Mouse (Mus musculus) liver, adult 2 months (tissue): Measurements from ENCODE around the gene 1110059E24Rik. TPM values are rescaled to one million over a fixed set of nuclear protein-coding genes. Genes with fewer than 3 reads are reported as not detected.

Experiments used
- DNase-seq: peaks from one replicate; pipeline ENCODE4 v3.0.0-alpha.2; 2011; ENCODE audit warnings: low read depth, low spot score; ENCODE audit errors: extremely low read depth
- H3K27ac ChIP-seq: fragments of 200-500 bp; replicated peaks from 2 replicates; pipeline ENCODE4 v1.5.1; 2012; ENCODE audit warnings: low read depth, mild to moderate bottlenecking, control low read depth, inconsistent platforms, low read length; ENCODE audit not compliant: insufficient read depth
- H3K27me3 ChIP-seq: fragments of 200-500 bp; 2 replicates; pipeline ENCODE4 v1.6.1; 2012; ENCODE audit warnings: mild to moderate bottlenecking, moderate library complexity, low read length, inconsistent platforms; ENCODE audit not compliant: control insufficient read depth, insufficient read depth
- H3K36me3 ChIP-seq: fragments of 200-500 bp; 2 replicates; pipeline ENCODE4 v1.6.1; 2012; ENCODE audit warnings: low read length, inconsistent platforms; ENCODE audit not compliant: control insufficient read depth, insufficient read depth
- H3K4me1 ChIP-seq: fragments of 200-500 bp; 2 replicates; pipeline ENCODE4 v1.6.1; 2011; ENCODE audit warnings: low read length; ENCODE audit not compliant: control insufficient read depth, insufficient read depth
- H3K4me3 ChIP-seq: fragments of 200-500 bp; 2 replicates; pipeline ENCODE4 v1.5.1; 2011; ENCODE audit warnings: low read depth, mild to moderate bottlenecking, control low read depth, low read length, moderate library complexity; ENCODE audit not compliant: insufficient read depth
- H3K79me2 ChIP-seq: fragments of 200-500 bp; 2 replicates; pipeline ENCODE4 v1.6.1; 2012; ENCODE audit warnings: inconsistent platforms, mild to moderate bottlenecking, low read length, moderate library complexity; ENCODE audit not compliant: control insufficient read depth, insufficient read depth
- H3K9ac ChIP-seq: fragments of 200-500 bp; 2 replicates; pipeline ENCODE4 v1.6.1; 2012; ENCODE audit warnings: low read depth, mild to moderate bottlenecking, control low read depth, inconsistent platforms, low read length
- CTCF ChIP-seq: fragments of 200-500 bp; IDR thresholded peaks from 2 replicates; pipeline ENCODE4 v1.5.1; 2011; ENCODE audit warnings: low read depth, low read length, control low read depth
- POLR2A ChIP-seq: fragments of 200-500 bp; IDR thresholded peaks from 2 replicates; pipeline ENCODE4 v1.6.1; 2011; ENCODE audit warnings: low read length, control low read depth; ENCODE audit not compliant: insufficient read depth; ENCODE audit errors: extremely low read depth
- WGBS: fragments of 180-500 bp; shearing (Covaris S2); methylation state at CpG from one replicate; pipeline ENCODE4 v1.1.7; 2018; 5-methylcytosine and 5-hydroxymethylcytosine counted together
- polyA plus RNA-seq: library from polyadenylated mRNA; depleted of rRNA; stranded (reverse); fragments of >200 nt; gene quantifications from 2 replicates; pipeline ENCODE4 v1.2.3, GENCODE M21; 2012
- total RNA-seq: library from RNA; depleted of rRNA; stranded (reverse); fragments of >200 nt; gene quantifications from 2 replicates; pipeline ENCODE4 v1.2.3, GENCODE M21; 2014

Gene 1110059E24Rik
- total and polyA plus RNA-seq, 2 experiments: 3.5 to 24.4 TPM

DNA sequence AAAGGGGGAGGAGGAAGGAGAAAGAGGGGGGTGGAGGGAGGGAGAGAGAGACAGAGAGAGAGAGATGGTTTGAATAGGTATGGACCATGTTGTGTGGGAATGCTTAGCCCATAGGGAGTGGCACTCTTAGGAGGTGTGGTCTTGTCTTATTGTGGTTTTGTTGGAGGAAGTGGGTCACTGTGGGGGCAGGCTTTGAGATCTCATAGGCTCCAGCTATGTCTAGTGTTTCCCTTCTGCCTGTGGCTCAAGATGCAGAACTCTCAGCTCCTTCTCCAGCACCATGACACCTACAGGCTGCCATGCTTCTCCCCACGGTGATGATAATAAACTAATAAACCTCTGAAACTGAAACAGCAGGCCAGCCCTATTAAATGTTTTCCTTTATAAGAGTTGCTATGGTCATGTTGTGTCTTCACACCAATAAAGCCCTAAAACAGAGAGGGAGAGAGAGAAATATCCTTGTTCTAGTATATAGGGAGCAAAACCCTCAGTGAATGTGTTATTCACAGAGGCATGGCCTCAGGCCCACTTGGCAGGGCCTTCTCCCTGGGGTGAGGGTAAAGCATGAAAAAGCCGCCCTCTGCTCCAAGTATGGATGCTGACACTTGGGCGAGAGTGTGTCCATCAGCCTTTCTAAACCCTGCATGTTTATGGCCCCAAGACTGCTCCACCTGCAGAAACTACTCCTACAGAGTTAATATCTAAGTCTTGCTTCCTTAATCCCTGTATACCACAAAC, 29.2 kb downstream of the 1110059E24Rik start:
- H3K4me1 ChIP-seq: peaks cover 20% of the 10 kb centered on the region
- peak; percentile 44 for DNase-seq
- peaks cover 24% of the 10 kb centered on the region; the same call in 1 of the 2 replicates for H3K79me2 ChIP-seq
- TF ChIP-seq POLR2A (no peak), CTCF (no peak)
- no peaks in the 10 kb centered on the region for H3K36me3 ChIP-seq
- H3K4me3 ChIP-seq: no peak overlapping the region
- WGBS: 43% methylated on average over 3 of the region's 3 CpGs
- no peak overlapping the region for H3K9ac ChIP-seq
- H3K27ac ChIP-seq: peak overlapping the region; percentile 87
- H3K27me3 ChIP-seq: no peaks in the 10 kb centered on the region

DNA sequence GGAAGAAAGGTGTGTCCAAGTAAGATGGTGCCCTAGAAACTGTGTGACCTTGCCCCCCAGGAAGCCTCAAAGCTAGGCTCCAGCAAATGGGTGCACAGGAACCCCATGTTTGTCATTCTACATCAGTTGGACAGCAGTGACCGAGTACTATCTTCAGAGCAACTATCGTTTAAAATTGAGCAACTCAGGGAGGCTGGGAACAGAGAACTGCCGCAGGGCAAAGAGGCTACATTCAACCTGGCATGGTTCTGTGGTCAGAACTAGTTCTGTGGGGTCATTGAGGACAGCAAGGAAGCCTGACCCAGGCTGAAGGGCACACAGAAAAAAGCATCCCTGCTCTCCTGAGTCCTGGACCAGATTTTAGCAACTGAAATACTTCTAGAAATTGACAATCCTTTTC, 37.0 kb downstream of the 1110059E24Rik start:
- Histone ChIP-seq H3K36me3 (no peaks in the 10 kb centered on the region), H3K27me3 (no peaks in the 10 kb centered on the region), H3K4me1 (peaks cover 3% of the 10 kb centered on the region; the same call in 1 of the 2 replicates), H3K27ac (no peak overlapping the region), H3K4me3 (no peak overlapping the region), H3K79me2 (peaks cover 20% of the 10 kb centered on the region; the same call in 1 of the 2 replicates), H3K9ac (no peak overlapping the region)
- TF ChIP-seq POLR2A (no peak), CTCF (no peak)
- 38% methylated on average over 3 of the region's 3 CpGs for WGBS
- DNase-seq: peak; percentile 81

DNA sequence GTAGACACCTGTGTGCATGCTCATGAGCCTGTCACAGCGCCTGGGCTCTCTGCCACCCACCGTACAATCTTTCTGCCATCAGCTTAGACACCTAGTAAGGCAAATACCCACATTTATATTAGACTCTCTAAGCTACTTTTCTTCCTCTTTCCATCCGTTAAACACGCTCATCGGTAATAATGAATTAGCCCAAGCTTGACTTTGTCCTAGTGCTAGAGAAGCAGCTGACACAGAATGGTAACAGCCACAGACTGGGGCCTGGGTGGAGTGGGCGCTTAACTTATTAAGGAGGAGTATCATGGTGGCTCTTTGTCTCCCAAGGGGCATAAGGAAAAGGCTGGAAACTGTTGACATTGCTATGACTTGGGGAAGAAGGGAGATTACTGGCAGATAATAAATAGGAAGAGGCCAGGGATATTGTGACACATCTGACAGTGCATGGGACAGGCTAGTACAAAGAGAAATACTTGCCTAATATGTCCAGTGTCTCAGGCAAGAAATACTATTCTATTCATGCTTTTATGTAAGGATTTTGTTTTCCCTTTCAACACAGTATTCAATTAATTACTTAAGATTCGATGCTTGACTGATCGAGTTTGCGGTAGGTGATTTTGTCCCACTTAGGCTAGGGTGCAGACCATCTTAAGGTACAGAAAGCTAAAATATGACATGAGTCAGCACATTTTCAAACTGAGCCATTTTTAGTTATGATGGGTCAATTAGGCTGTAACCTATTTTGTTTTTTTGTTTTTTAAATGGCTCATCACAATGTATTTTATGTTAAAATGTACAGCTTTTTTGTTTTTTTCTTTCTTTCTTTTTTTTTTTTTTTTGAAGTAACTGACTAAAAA, 40.8 kb downstream of the 1110059E24Rik start:
- Histone ChIP-seq H3K36me3 (0 out of 2 replicates have a peak, but pooled peaks cover 1% of the 10 kb centered on the region), H3K27ac (no peak overlapping the region), H3K4me3 (no peak overlapping the region), H3K27me3 (no peaks in the 10 kb centered on the region), H3K4me1 (peaks cover 3% of the 10 kb centered on the region; the same call in 1 of the 2 replicates), H3K9ac (no peak overlapping the region), H3K79me2 (peaks cover 27% of the 10 kb centered on the region; the same call in 1 of the 2 replicates)
- no peak for TF ChIP-seq CTCF
- no peak for TF ChIP-seq POLR2A
- no peak for DNase-seq
- WGBS: 97% methylated on average over 9 of the region's 9 CpGs

- Histone ChIP-seq H3K27ac (no peak overlapping the region), H3K9ac (no peak overlapping the region), H3K79me2 (peaks cover 27% of the 10 kb centered on the region; the same call in 1 of the 2 replicates), H3K4me3 (no peak overlapping the region), H3K4me1 (peaks cover 2% of the 10 kb centered on the region; the same call in 1 of the 2 replicates), H3K36me3 (0 out of 2 replicates have a peak, but pooled peaks cover 1% of the 10 kb centered on the region), H3K27me3 (no peaks in the 10 kb centered on the region)
- no peak for DNase-seq
- WGBS: 92% methylated on average over 6 of the region's 6 CpGs
- no peak for TF ChIP-seq POLR2A
- no peak for TF ChIP-seq CTCF
These were observed 41.5 kb downstream of the 1110059E24Rik start for GRCm38 (mm10) chr19:21611297-21611696.

GRCm38 (mm10) chr19:21610240-21610639, 42.5 kb downstream of the 1110059E24Rik start:
- peaks cover 2% of the 10 kb centered on the region; the same call in 1 of the 2 replicates for H3K4me1 ChIP-seq
- H3K36me3 ChIP-seq: 0 out of 2 replicates have a peak, but pooled peaks cover 1% of the 10 kb centered on the region
- no peak for TF ChIP-seq POLR2A
- no peak for TF ChIP-seq CTCF
- peaks cover 29% of the 10 kb centered on the region; the same call in 1 of the 2 replicates for H3K79me2 ChIP-seq
- H3K27ac ChIP-seq: no peak overlapping the region
- no peak overlapping the region for H3K4me3 ChIP-seq
- DNase-seq: no peak
- H3K27me3 ChIP-seq: no peaks in the 10 kb centered on the region
- 84% methylated on average over 6 of the region's 6 CpGs for WGBS
- no peak overlapping the region for H3K9ac ChIP-seq
